Mouse (Mus musculus): ENCODE measurements around the gene Cops2. TPM values are rescaled to one million over a fixed set of nuclear protein-coding genes. Genes with fewer than 3 reads are reported as not detected.

Gene Cops2
- polyA plus RNA-seq, 1 experiment from 2014 or later = 77.2 TPM

DNA sequence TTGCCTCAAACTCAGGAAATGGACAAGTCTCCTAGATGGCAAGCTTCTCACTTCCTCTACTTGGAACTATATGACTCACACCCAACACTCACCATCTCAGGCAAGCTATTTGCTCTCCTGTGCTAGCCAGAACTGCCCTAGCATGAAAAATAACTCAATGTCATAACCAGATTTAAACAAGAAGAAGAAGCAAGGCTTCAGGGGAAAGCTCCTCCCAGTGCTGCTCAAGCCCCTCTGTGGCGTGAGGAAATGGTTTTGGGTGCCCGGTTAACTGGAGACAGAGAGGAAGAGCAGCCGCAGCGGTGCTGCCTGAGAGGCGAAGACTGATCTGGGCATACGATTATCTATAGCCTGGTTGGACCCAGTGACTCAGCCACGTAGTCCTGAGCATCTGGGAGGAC is 67.5 kb downstream of the Cops2 start:
- ATAC-seq (no peak), DNase-seq (ENCODE audit: low spot score) (no peak)
- no peak overlapping the region for H3K4me3 ChIP-seq (ENCODE audit: low read depth, low read length)
- H3K9me3 ChIP-seq (replicated peaks; ENCODE audit: control insufficient read depth, low read length) = no peaks in the 10 kb centered on the region
- H3K36me3 ChIP-seq (ENCODE audit: control insufficient read depth, insufficient read depth, low read length) = no peaks in the 10 kb centered on the region
- 75% methylated on average over 7 of the region's 7 CpGs for WGBS
- no peaks in the 10 kb centered on the region for H3K27me3 ChIP-seq (replicated peaks; ENCODE audit: control insufficient read depth, insufficient read depth, low read length)
- H3K4me1 ChIP-seq (ENCODE audit: control insufficient read depth, insufficient read depth, low read length) = no peaks in the 10 kb centered on the region
- no peak overlapping the region for H3K4me2 ChIP-seq (ENCODE audit: low read length)
- no peak overlapping the region for H3K27ac ChIP-seq (ENCODE audit: low read depth, low read length)
- no peak overlapping the region for H3K9ac ChIP-seq (ENCODE audit: low read length)

DNA sequence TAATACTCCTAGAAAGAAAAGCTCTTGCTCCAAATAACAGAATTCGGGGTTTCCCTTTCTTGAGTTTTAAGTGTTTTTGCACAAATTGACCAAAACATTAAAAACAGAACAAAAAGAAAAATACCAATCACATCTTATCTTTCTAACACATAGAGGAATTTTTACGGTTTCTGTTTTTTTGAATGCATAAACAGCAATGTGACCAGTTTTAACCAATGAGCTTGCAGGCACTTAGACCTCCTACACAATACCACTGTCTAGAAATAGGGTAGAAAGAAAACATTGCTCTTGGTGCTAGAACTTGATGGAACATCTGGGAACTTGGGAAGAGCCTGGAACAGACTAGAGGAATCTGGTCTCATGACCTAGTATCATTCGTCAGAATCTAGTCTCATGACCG is 68.7 kb downstream of the Cops2 start:
- DNase-seq (ENCODE audit: low spot score) (no peak), ATAC-seq (no peak)
- H3K4me3 ChIP-seq (ENCODE audit: low read depth, low read length) = no peak overlapping the region
- H3K27ac ChIP-seq (ENCODE audit: low read depth, low read length) = no peak overlapping the region
- H3K27me3 ChIP-seq (replicated peaks; ENCODE audit: control insufficient read depth, insufficient read depth, low read length) = no peaks in the 10 kb centered on the region
- no peak overlapping the region for H3K9ac ChIP-seq (ENCODE audit: low read length)
- 89% methylated on average over 4 of the region's 4 CpGs for WGBS
- H3K9me3 ChIP-seq (replicated peaks; ENCODE audit: control insufficient read depth, low read length) = no peaks in the 10 kb centered on the region
- no peak overlapping the region for H3K4me2 ChIP-seq (ENCODE audit: low read length)
- no peaks in the 10 kb centered on the region for H3K4me1 ChIP-seq (ENCODE audit: control insufficient read depth, insufficient read depth, low read length)
- no peaks in the 10 kb centered on the region for H3K36me3 ChIP-seq (ENCODE audit: control insufficient read depth, insufficient read depth, low read length)

DNA sequence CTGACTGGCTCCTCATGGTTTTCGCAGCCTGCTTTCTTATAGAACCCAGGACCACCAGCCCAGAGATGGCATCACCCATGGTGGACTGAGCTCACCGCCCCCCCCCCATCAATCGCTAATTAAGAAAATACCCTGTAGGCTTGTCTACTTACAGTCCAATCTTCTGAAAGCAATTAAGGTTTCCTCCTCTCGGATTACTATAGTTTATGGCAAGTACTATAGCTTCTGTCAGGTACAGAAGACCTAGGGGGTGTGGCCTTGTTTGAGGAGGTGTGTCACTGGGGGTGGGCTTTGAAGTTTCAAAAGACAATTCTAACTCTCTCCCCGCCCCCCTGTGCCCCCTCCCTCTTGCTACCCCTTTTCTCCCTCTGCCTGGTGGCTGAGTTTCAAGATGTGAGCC is 69.7 kb downstream of the Cops2 start:
- H3K9ac ChIP-seq (ENCODE audit: low read length) = no peak overlapping the region
- ATAC-seq = no peak
- no peaks in the 10 kb centered on the region for H3K36me3 ChIP-seq (ENCODE audit: control insufficient read depth, insufficient read depth, low read length)
- no peak for DNase-seq (ENCODE audit: low spot score)
- H3K4me3 ChIP-seq (ENCODE audit: low read depth, low read length) = no peak overlapping the region
- H3K27me3 ChIP-seq (replicated peaks; ENCODE audit: control insufficient read depth, insufficient read depth, low read length) = no peaks in the 10 kb centered on the region
- no peaks in the 10 kb centered on the region for H3K4me1 ChIP-seq (ENCODE audit: control insufficient read depth, insufficient read depth, low read length)
- no peak overlapping the region for H3K27ac ChIP-seq (ENCODE audit: low read depth, low read length)
- no peak overlapping the region for H3K4me2 ChIP-seq (ENCODE audit: low read length)
- 53% methylated on average over 5 of the region's 5 CpGs for WGBS
- no peaks in the 10 kb centered on the region for H3K9me3 ChIP-seq (replicated peaks; ENCODE audit: control insufficient read depth, low read length)

DNA sequence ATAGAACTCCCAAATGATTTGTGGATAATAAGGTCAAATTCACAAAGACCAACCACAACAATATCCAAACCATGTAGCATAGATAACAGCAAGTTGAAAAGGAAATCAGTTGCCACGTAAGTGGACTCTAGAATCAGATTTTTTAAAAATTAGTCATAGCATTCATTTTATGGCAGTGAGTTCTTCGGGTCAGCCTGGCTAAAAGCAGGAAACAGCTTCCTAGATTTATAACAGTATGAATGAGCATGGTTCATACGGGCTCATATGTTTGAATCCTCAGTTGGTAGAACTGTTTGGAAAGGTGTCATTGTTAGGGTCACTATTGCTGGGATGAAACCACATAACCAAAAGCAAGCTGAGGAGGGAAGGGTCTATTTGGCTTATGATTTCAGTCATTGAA is 70.2 kb downstream of the Cops2 start:
- Histone ChIP-seq H3K36me3 (ENCODE audit: control insufficient read depth, insufficient read depth, low read length) (no peaks in the 10 kb centered on the region), H3K4me2 (ENCODE audit: low read length) (no peak overlapping the region), H3K27ac (ENCODE audit: low read depth, low read length) (no peak overlapping the region), H3K4me3 (ENCODE audit: low read depth, low read length) (no peak overlapping the region), H3K9me3 (replicated peaks; ENCODE audit: control insufficient read depth, low read length) (no peaks in the 10 kb centered on the region), H3K9ac (ENCODE audit: low read length) (no peak overlapping the region), H3K4me1 (ENCODE audit: control insufficient read depth, insufficient read depth, low read length) (no peaks in the 10 kb centered on the region), H3K27me3 (replicated peaks; ENCODE audit: control insufficient read depth, insufficient read depth, low read length) (no peaks in the 10 kb centered on the region)
- ATAC-seq (no peak), DNase-seq (ENCODE audit: low spot score) (no peak)
- WGBS = 91% methylated on average over 3 of the region's 3 CpGs

DNA sequence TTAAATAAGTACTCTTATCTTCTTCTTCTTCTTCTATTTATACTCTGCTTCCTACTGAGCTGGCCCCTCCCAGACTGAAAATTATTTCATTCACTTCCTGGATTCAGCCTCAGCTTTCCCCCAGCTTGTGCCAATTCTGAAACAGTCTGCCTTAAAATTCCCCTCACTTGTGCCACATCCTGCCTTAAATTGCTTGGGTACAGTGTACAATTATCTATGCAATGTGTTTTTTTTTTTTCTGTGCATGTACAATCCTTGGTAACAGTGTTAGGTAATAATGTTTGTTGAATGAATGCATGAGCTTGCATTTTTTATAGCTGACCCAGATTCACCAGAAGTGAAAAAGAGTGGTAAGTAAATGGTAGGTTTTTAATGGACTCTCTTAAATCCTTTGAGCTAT is 70.6 kb downstream of the Cops2 start:
- no peak for ATAC-seq

DNA sequence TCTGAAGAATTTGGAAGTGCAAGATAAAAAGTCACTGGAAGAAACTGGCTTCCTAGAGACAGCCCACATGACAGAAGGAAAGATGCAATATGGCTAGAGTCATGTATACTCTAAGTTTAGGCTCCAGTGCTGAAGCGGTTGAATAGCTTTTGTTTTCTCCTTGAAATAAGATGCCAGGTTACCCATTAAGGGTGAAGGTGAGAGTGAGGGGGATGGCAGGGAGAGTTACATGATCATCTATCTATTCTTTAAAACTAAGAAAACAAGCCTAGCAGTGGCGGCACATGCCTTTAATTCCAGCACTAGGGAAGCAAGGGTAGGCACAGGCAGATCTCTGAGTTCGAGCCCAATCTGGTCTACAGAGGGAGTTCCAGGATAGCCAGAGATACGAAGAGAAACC is 73.9 kb downstream of the Cops2 start:
- H3K4me2 ChIP-seq (ENCODE audit: low read length) = no peak overlapping the region
- ATAC-seq (no peak), DNase-seq (ENCODE audit: low spot score) (no peak)
- no peak overlapping the region for H3K9ac ChIP-seq (ENCODE audit: low read length)
- no peak overlapping the region for H3K4me3 ChIP-seq (ENCODE audit: low read depth, low read length)
- H3K27ac ChIP-seq (ENCODE audit: low read depth, low read length) = no peak overlapping the region
- 74% methylated on average over 4 of the region's 4 CpGs for WGBS
- H3K36me3 ChIP-seq (ENCODE audit: control insufficient read depth, insufficient read depth, low read length) = no peaks in the 10 kb centered on the region
- peaks cover 8% of the 10 kb centered on the region for H3K4me1 ChIP-seq (ENCODE audit: control insufficient read depth, insufficient read depth, low read length)
- no peaks in the 10 kb centered on the region for H3K27me3 ChIP-seq (replicated peaks; ENCODE audit: control insufficient read depth, insufficient read depth, low read length)
- H3K9me3 ChIP-seq (replicated peaks; ENCODE audit: control insufficient read depth, low read length) = no peaks in the 10 kb centered on the region

More for the DNA sequence above, 70.6 kb downstream of the Cops2 start:
- no peak overlapping the region for H3K27ac ChIP-seq (ENCODE audit: low read depth, low read length)
- H3K9me3 ChIP-seq (replicated peaks; ENCODE audit: control insufficient read depth, low read length) = no peaks in the 10 kb centered on the region
- no peak overlapping the region for H3K4me3 ChIP-seq (ENCODE audit: low read depth, low read length)
- no peaks in the 10 kb centered on the region for H3K27me3 ChIP-seq (replicated peaks; ENCODE audit: control insufficient read depth, insufficient read depth, low read length)
- no peaks in the 10 kb centered on the region for H3K36me3 ChIP-seq (ENCODE audit: control insufficient read depth, insufficient read depth, low read length)
- no peak overlapping the region for H3K4me2 ChIP-seq (ENCODE audit: low read length)
- H3K9ac ChIP-seq (ENCODE audit: low read length) = no peak overlapping the region
- no peaks in the 10 kb centered on the region for H3K4me1 ChIP-seq (ENCODE audit: control insufficient read depth, insufficient read depth, low read length)
- no peak for DNase-seq (ENCODE audit: low spot score)

DNA sequence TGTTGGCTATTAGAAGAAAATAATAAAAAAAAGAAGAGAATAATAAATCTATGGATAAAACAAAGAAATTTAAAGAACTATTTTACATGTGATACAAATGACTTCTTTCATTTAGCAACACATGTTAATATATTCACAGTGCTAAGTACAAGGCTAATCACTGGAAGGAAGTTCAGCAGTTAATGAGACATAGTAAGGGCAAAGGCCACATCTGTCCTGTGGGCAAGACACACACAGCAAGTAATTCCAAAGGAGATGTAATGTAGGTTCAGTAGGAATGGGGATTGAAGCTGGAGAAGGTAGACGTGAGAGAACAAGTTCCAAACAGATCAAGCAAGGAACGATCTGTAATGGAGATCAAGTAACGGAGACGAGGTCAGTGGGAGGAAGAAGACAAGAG is 74.5 kb downstream of the Cops2 start:
- no peak overlapping the region for H3K27ac ChIP-seq (ENCODE audit: low read depth, low read length)
- WGBS = 84% methylated on average over 4 of the region's 4 CpGs
- no peak overlapping the region for H3K4me2 ChIP-seq (ENCODE audit: low read length)
- no peaks in the 10 kb centered on the region for H3K36me3 ChIP-seq (ENCODE audit: control insufficient read depth, insufficient read depth, low read length)
- peaks cover 8% of the 10 kb centered on the region for H3K4me1 ChIP-seq (ENCODE audit: control insufficient read depth, insufficient read depth, low read length)
- no peaks in the 10 kb centered on the region for H3K9me3 ChIP-seq (replicated peaks; ENCODE audit: control insufficient read depth, low read length)
- ATAC-seq (no peak), DNase-seq (ENCODE audit: low spot score) (no peak)
- H3K27me3 ChIP-seq (replicated peaks; ENCODE audit: control insufficient read depth, insufficient read depth, low read length) = no peaks in the 10 kb centered on the region
- no peak overlapping the region for H3K4me3 ChIP-seq (ENCODE audit: low read depth, low read length)
- H3K9ac ChIP-seq (ENCODE audit: low read length) = no peak overlapping the region

DNA sequence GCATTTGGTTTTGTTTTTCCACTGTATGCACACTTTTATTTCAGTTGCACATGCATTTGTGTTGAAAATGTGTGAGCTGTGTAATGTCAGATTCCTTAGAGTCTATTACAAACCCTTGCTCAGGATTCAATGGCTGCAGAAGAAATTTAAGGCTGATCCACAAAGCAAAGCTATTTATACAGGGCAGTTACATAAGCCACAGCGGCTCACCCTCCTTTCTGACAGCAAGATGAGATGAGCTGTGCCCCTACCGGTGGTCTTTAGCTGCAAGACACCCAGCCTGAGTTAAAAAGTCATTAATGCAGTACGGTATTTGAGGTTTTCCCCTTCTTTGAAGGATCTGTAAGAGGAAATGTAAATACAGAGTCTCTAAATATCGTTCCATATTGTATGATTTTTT is 75.1 kb downstream of the Cops2 start:
- H3K4me3 ChIP-seq (ENCODE audit: low read depth, low read length) = no peak overlapping the region
- no peaks in the 10 kb centered on the region for H3K36me3 ChIP-seq (ENCODE audit: control insufficient read depth, insufficient read depth, low read length)
- ATAC-seq (no peak), DNase-seq (ENCODE audit: low spot score) (no peak)
- peaks cover 8% of the 10 kb centered on the region for H3K4me1 ChIP-seq (ENCODE audit: control insufficient read depth, insufficient read depth, low read length)
- WGBS = 61% methylated on average over 4 of the region's 4 CpGs
- H3K27ac ChIP-seq (ENCODE audit: low read depth, low read length) = no peak overlapping the region
- no peak overlapping the region for H3K4me2 ChIP-seq (ENCODE audit: low read length)
- H3K9me3 ChIP-seq (replicated peaks; ENCODE audit: control insufficient read depth, low read length) = no peaks in the 10 kb centered on the region
- H3K27me3 ChIP-seq (replicated peaks; ENCODE audit: control insufficient read depth, insufficient read depth, low read length) = no peaks in the 10 kb centered on the region
- no peak overlapping the region for H3K9ac ChIP-seq (ENCODE audit: low read length)

DNA sequence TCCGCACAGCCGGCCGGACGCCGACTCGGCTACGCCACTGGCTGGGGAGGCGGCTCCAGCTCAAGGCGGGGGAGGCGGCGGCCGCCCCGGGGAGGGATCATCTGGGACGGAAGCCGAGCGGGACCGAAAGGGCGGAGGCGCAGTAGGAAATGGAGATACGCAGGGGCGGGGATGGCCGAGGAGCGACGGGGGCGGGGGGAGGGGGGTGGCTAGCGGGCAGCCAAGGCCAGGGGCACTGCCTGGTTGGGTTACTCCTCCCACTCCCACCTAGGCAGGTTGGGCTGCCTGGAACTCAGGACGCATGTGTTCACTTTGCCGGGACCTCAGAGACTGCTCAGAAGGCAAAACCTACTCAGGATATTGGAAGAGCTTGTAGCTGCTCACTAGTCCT is 76.2 kb downstream of the Cops2 start, which contains the start of gene Secisbp2l:
Gene Secisbp2l, minus strand, starts transcription at position 152 of the 391 bp plus-strand sequence.
- peaks cover 8% of the 10 kb centered on the region for H3K4me1 ChIP-seq (ENCODE audit: control insufficient read depth, insufficient read depth, low read length)
- peak within 1 kb of the TSS; percentile 77 for H3K4me2 ChIP-seq (ENCODE audit: low read length)
- H3K9me3 ChIP-seq (replicated peaks; ENCODE audit: control insufficient read depth, low read length) = no peaks in the 10 kb centered on the region
- H3K9ac ChIP-seq (ENCODE audit: low read length) = peak within 1 kb of the TSS; percentile 93
- peak; percentile 88 for DNase-seq (ENCODE audit: low spot score)
- H3K27ac ChIP-seq (ENCODE audit: low read depth, low read length) = peak within 1 kb of the TSS; percentile 71
- WGBS = 0% methylated on average over 28 of the region's 28 CpGs
- peak within 1 kb of the TSS; percentile 80 for H3K4me3 ChIP-seq (ENCODE audit: low read depth, low read length)
- no peaks in the 10 kb centered on the region for H3K27me3 ChIP-seq (replicated peaks; ENCODE audit: control insufficient read depth, insufficient read depth, low read length)
- peak; percentile 98 for ATAC-seq
- H3K36me3 ChIP-seq (ENCODE audit: control insufficient read depth, insufficient read depth, low read length) = no peaks in the 10 kb centered on the region
